Mouse (Mus musculus): Measurements from ENCODE around the gene Polrmt.
A peak's percentile ranks its signal among the peaks of the same experiment; 100 is the strongest.

The Polrmt gene

GRCm38 (mm10) chr10:79745898-79746773 lies at the start of gene Polrmt:
TSS of gene Polrmt (minus strand) at chr10:79746581.
- peak; percentile 98 for DNase-seq

- no peak for DNase-seq
Measured at GRCm38 (mm10) chr10:79795905-79796304, 49.5 kb upstream of the Polrmt start.

- DNase-seq = no peak
Measured at GRCm38 (mm10) chr10:79794491-79794931, 48.1 kb upstream of the Polrmt start.

- peak; percentile 71 for DNase-seq
Measured at GRCm38 (mm10) chr10:79793738-79794490, 47.5 kb upstream of the Polrmt start.

- peak; percentile 85 for DNase-seq
Measured at GRCm38 (mm10) chr10:79793051-79793737, 46.8 kb upstream of the Polrmt start, which contains the start of gene Palm. TSS of gene Palm (plus strand) at chr10:79793572.

- DNase-seq = no peak
Measured at GRCm38 (mm10) chr10:79792339-79793040, 46.1 kb upstream of the Polrmt start.

GRCm38 (mm10) chr10:79790861-79791260 lies 44.5 kb upstream of the Polrmt start, which contains the start of gene Prss57:
TSS of gene Prss57 (minus strand) at chr10:79790961.
- no peak for DNase-seq

GRCm38 (mm10) chr10:79789581-79789980 lies 43.2 kb upstream of the Polrmt start:
- DNase-seq = no peak

- peak; percentile 71 for DNase-seq
Measured at GRCm38 (mm10) chr10:79788386-79789158, 42.2 kb upstream of the Polrmt start.

- DNase-seq = no peak
Measured at GRCm38 (mm10) chr10:79783920-79784800, 37.8 kb upstream of the Polrmt start.

- DNase-seq = no peak
Measured at GRCm38 (mm10) chr10:79783050-79783449, 36.7 kb upstream of the Polrmt start.

- DNase-seq = no peak
Measured at GRCm38 (mm10) chr10:79781956-79782355, 35.6 kb upstream of the Polrmt start.

GRCm38 (mm10) chr10:79781139-79781538 lies 34.8 kb upstream of the Polrmt start:
- DNase-seq = no peak

- DNase-seq = no peak
Measured at GRCm38 (mm10) chr10:79780664-79781015, 34.3 kb upstream of the Polrmt start.

GRCm38 (mm10) chr10:79779784-79780663 lies 33.6 kb upstream of the Polrmt start:
- DNase-seq = peak; percentile 98

GRCm38 (mm10) chr10:79779193-79779592 lies 32.8 kb upstream of the Polrmt start:
- DNase-seq = no peak

GRCm38 (mm10) chr10:79778006-79778405 lies 31.6 kb upstream of the Polrmt start:
- no peak for DNase-seq

GRCm38 (mm10) chr10:79777103-79777531 lies 30.7 kb upstream of the Polrmt start, which contains the start of gene Fstl3:
TSS of gene Fstl3 (plus strand) at chr10:79777272.
- no peak for DNase-seq

Measured in right cerebral cortex, adult 18-20 months (tissue).